Mouse (Mus musculus) kidney, adult 9 months (tissue): ENCODE data around the gene Htr7.

Source experiments
- DNase-seq: peaks from one replicate; pipeline ENCODE4 v3.0.0; 2022

Htr7 gene

GRCm38 (mm10) chr19:36057231-36057811, at the start of gene Htr7:
Htr7 (minus strand) TSS chr19:36057507.
- no peak for DNase-seq

DNA sequence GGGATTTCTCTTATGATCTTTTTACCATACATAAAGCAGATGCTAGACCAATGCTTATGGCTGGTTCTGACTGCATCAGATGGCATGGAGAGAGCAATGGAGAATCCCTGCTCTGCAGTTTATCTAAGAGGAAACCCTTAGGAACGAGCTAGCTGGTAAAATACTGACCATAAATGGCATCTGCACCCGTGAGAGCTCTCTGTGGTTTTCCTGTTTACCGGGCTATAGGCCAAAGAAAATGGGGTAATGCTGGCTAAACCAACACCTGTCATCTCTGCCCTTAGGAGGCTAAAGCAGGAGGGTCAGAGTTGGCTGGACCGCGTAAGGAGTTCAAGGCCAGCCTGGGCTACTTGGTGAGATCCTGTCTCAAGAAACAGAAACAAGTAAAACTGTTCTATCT, 46.6 kb upstream of the Htr7 start:
- DNase-seq: no peak

DNA sequence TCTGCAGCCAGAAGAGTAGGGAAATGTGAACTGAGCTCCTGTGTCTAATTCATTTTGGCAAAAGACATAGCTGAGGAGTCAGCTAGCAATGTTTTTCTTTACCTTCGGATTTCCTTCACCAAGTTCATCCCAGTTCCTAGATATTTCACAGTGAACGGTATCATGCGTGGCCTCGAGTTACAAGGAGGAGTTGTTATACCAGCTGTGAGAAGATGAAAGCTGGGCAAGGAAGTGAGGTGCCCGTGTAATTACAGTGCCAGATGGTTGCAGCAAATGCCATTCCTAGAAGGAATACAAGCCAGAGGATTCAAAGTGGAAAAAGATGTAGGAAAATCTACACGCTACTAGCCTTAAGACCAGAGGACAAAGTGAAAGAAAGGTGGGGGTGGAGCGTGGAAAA, 41.6 kb upstream of the Htr7 start:
- no peak for DNase-seq

DNA sequence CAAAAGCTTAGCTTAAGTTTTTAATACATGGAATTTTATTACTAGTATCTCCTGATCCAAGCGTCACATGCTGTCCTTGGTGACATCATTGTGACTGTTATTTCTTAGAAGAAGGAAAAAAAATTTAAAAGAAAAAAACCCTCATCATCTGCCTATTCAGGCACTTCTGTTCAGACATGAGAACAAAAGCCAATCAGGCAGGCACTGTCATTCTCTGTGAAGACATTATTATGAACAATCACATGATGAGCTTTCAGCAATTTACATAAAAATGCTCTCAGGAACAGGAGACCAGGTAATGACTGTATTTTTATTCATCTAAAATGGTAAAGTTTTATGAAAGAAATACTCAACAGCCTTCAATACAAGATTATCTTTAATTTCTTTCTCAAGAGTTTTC, 41.0 kb upstream of the Htr7 start:
- no peak for DNase-seq

GRCm38 (mm10) chr19:36097194-36097593, 39.9 kb upstream of the Htr7 start:
- no peak for DNase-seq

GRCm38 (mm10) chr19:36090781-36091180, 33.5 kb upstream of the Htr7 start:
- DNase-seq: no peak

DNA sequence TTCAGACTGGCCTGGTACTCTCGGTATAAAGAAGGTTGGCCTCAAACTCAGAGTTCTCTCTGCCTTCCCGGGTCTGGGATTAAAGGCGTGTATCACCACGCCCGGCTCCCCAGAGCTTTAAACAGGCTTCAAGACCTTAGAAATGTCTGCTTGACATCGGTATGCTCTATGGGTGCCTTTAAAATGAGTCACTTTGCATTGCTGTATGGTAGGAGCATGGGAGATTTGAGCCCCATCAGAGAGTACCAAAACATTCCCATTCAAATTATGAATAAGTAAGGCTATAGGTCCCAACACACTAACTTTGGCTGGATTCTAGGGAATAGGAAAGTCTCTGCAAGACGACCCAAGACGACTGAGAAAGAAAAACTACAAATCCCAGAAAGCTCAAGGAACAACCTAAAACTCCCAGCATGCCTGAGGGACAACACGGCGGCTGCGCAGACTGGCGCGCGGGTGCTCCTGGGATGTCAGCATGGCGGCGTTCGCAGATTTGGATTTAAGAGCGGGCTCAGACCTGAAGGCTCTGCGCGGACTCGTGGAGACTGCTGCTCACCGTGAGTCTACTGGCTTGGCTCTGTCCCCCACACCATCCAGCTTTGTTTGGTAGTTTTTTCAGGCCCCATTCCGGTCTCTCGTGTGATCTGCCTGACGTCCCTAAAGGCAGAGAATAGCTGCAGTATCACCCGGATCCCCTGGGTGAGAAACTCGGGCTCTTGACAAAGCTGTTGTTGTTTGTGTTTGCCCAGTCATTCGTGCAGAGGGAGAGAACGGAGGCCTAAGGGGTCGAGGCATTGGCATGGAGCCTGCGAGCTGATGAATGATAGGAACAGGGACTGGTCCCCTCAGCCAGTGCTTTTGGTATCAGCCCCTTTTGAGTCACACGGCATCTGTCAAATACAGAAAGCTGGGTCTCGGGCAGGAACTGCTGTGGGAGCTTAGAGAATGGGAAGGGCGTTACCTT, 26.2 kb upstream of the Htr7 start, which contains the start of gene Rpp30:
TSS of gene Rpp30 (plus strand) at position 455 of the 964 bp plus-strand sequence.
- DNase-seq: peak; percentile 89

DNA sequence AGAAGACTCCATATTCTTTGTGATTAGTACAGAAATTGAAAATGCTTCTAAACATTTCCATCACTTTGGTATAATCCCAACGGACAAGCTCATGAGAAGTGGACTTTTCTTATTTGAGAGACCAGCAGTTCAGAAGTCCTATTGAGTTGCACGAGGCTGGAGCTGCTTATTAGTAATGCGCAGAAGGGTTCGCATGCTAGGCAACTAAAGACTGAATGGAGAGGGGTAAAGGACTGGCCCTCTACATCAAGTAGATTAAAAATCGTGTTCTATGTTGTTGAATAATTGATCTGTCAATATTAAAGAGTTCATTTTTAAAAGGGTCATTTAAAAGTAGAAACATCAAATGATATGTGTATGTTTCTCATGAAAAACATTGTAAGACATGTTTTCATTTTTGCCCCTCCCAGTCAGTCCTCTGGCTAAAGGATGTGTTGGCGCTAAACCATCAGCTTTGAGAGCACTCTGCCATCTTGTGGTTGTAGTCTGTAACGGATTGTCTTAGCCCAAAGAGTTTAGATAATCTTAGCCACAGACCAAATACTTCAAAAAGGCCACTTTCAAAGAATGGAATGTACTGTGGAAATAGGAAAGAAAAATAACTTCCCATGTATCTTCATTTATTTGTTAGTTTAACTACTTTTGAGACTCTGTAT, 25.4 kb upstream of the Htr7 start:
- DNase-seq: peak; percentile 63

GRCm38 (mm10) chr19:36062801-36063529, 5.7 kb upstream of the Htr7 start:
- DNase-seq: no peak

- no peak for DNase-seq
Measured at GRCm38 (mm10) chr19:36056502-36057221, 645 bp downstream of the Htr7 start.

- DNase-seq: no peak
Measured at GRCm38 (mm10) chr19:36046046-36046445, 11.3 kb downstream of the Htr7 start.

GRCm38 (mm10) chr19:36014836-36015235, 42.5 kb downstream of the Htr7 start:
- DNase-seq: no peak

GRCm38 (mm10) chr19:36006277-36006676, 51.0 kb downstream of the Htr7 start:
- DNase-seq: peak; percentile 10

- peak; percentile 32 for DNase-seq
Measured at GRCm38 (mm10) chr19:36004961-36005360, 52.3 kb downstream of the Htr7 start.

DNA sequence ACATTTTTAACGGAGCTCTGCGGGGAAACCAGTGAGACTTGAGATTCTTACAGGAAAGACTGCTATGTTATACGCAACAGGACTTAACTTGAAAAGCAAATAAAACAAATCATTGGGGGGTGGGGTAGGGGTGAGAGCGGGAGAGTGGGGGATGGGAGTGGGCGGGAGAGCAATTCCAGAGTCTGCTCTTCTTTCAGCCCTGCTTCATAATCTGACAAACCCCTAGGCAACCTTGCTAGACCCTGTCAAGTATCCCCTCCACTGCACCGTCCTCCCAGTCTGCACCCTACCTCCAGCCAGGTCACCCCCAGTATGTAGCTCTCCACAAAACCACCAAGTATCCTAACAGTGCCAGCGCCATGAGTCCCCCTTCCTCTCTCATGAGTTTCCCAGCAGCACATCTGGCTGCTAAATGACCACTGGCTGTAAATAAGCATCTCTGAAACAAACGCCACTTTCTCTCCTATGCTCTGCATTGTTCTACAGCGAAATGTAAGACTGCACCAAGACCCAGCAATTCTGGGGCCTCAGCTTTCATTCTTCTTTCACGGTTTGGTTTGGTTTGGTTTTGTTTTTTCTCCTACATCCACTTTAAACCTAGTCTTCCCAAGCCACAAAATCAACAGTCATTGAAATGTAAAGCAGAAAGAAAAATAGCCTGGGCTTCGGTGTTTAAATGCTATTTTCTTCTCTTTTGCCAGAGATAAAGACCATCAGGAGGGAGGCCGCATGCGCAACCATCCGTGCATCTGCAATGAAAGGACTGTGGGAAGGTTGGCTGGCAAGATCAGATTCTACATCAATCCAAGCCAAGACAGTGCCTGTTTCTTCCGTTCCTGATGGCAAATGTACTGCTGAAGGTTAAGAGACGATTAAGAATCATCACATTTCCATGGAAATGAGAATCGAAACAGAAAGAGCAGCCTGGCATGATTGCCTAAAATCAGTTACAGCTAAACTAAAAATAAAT, 54.5 kb downstream of the Htr7 start:
- no peak for DNase-seq

DNA sequence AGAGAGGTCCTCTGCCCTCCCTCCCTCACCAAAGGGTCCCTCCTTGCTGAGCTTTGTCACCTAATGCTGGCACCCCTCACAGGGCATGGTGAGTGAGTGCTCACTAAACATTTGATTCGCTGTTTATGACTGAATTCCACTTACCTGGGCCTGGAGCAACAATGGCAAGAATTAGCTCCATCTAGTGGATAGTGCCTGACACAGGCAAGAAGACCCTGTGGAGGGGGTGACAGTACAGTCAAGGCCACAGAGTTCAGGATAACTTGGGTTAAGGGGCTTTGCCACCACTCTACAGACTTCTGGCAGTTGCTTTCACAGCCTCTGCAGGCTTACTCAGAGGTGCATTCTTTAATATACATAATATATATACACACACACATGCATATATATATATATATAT, 55.8 kb downstream of the Htr7 start:
- peak; percentile 1 for DNase-seq

GRCm38 (mm10) chr19:36000955-36001354, 56.4 kb downstream of the Htr7 start:
- no peak for DNase-seq

DNA sequence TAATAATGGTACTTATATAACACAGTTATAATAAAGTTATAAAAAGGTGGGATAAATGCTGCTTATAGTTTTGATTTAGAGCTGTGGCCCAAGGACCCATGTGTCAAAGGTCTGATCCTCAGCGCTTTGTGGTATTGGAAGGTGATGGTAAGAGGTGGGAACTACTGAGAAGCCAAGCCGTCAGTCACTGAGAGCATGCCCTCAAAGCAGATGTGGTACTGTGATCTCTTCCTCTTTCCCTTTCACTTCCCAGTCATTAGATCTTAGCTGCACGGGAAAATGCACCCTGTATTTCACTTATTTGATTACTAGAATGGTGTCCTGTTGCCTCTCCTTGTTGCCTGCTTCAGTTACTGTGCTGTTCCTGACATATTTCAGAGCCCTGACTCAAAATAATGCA, 59.9 kb downstream of the Htr7 start:
- DNase-seq: no peak

DNA sequence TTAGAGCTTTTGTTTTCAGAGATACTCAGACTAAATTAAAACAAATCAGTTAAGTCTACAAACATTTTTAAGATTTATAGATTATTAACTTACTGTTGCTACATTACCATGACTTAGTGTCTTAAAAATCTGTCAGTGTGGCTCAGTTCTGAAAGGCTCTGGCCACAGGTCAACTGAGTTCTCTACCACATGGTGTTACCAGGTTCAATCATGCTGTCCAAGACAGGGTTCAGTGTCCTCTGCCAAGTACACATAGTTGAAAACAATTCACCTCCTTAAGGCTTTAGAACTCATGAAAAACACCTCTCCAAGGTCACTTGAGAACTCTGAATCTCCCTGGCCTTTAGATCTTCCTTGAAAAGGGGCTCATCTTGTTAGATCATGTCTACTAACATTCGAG, 69.8 kb downstream of the Htr7 start:
- peak; percentile 56 for DNase-seq

DNA sequence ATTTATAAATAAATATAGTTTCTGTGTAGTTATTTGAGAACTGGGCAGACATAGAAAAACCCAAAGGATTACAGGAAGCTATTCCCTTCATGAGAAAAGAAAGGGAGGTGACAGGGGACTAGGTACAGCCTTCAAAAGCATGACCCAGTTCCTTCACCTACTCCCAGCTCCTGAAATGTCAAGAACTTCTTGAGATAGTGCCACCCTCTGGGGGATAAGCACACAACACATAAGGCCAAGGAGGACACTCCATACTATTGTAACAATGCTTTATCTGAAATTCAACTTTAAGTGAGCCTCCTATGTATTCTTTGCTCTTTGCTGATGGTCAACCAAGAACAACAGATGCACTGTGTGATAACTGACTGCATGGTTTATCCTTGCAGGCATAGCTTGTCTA, 82.6 kb downstream of the Htr7 start:
- DNase-seq: no peak

GRCm38 (mm10) chr19:35957656-35958055, 99.7 kb downstream of the Htr7 start:
- no peak for DNase-seq
